Mouse (Mus musculus) embryonic facial prominence, embryonic 14.5 days (tissue): ENCODE results near the gene Sirt3. TPM values are rescaled to one million over a fixed set of nuclear protein-coding genes. Genes with fewer than 3 reads are reported as not detected.

Experiments
- ATAC-seq: fragments of 200-750 bp; cut with Nextera tagmentation; 2 replicates; pipeline ENCODE4 v1.8.0; 2017; ENCODE audit warnings: low read depth, moderate number of reproducible peaks, moderate TSS enrichment
- DNase-seq: peaks from one replicate; pipeline ENCODE4 v3.0.0-alpha.2; 2015; ENCODE audit warnings: low spot score
- H3K27ac ChIP-seq: fragments of 300-500 bp; sonication (generic); replicated peaks from 2 replicates; pipeline ENCODE4 v1.5.1; 2014; ENCODE audit warnings: low read depth, mild to moderate bottlenecking, low read length, moderate library complexity
- H3K27me3 ChIP-seq: fragments of 300-500 bp; sonication (generic); replicated peaks from 2 replicates; pipeline ENCODE4 v1.6.1; 2014; ENCODE audit warnings: low read length; ENCODE audit not compliant: control insufficient read depth, insufficient read depth
- H3K36me3 ChIP-seq: fragments of 300-500 bp; sonication (generic); 2 replicates; pipeline ENCODE4 v1.6.1; 2014; ENCODE audit warnings: low read length, mixed read lengths; ENCODE audit not compliant: control insufficient read depth, insufficient read depth
- H3K4me1 ChIP-seq: fragments of 300-500 bp; sonication (generic); 2 replicates; pipeline ENCODE4 v1.6.1; 2014; ENCODE audit warnings: antibody characterized with exemption, low read length; ENCODE audit not compliant: control insufficient read depth, insufficient read depth
- H3K4me2 ChIP-seq: fragments of 300-500 bp; sonication (generic); 2 replicates; pipeline ENCODE4 v1.6.1; 2014; ENCODE audit warnings: low read depth, mild to moderate bottlenecking, low read length, moderate library complexity, mixed read lengths
- H3K4me3 ChIP-seq: fragments of 300-500 bp; sonication (generic); 2 replicates; pipeline ENCODE4 v1.5.1; 2014; ENCODE audit warnings: low read depth, mild to moderate bottlenecking, low read length
- H3K9ac ChIP-seq: fragments of 300-500 bp; sonication (generic); 2 replicates; pipeline ENCODE4 v1.6.1; 2014; ENCODE audit warnings: low read depth, mild to moderate bottlenecking, low read length, moderate library complexity, mixed read lengths
- H3K9me3 ChIP-seq: fragments of 300-500 bp; sonication (generic); 2 replicates; pipeline ENCODE4 v1.6.1; 2016; ENCODE audit warnings: low read length; ENCODE audit not compliant: control insufficient read depth
- WGBS: fragments of 180-500 bp; shearing (Covaris S2); extraction: QIAGEN DNeasy Blood & Tissue Kit; methylation state at CpG from one replicate; pipeline ENCODE4 v1.1.7; 2014; 5-methylcytosine and 5-hydroxymethylcytosine counted together
- polyA plus RNA-seq: library from polyadenylated mRNA; unstranded; fragments of >200 nt; fragmentation: Nextera tagmentation; extraction: Ambion mirVana; gene quantifications from 2 replicates; pipeline ENCODE4 v1.2.1, GENCODE M21; 2014

The Sirt3 gene
- polyA plus RNA-seq, 1 experiment from 2014 or later: 18.3 TPM

DNA sequence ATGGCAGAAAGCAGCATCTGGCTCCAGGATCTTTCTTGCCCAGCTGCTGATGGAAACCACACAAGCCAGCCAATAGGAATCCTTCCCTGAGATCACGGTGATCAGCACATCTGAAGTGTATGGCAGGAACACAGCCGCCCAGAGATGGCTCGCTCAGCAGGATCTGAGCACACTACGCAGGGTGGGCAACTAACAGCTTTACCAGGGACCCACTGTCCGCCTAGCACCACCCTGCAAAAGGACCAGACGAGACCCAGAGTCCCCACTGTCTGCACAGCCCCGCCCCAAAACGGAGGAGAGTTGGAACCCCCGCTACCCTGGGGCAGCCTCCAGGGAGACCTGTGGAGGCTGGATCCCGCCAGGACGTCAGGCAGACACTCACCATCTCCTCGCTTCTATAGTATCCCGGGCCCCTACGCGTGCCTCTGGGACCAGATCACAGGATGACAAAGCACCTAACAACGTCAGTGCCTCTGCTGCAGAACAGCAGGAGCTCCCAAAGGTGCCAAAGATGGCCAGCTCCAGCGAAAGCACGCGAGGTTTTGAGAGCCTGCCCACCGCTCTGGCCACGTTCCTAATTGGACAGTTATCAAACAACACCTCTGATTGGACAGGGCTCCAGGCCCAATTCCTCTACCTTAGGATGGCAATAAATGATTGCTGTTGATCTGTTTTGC is 60.3 kb downstream of the Sirt3 start, which contains the start of gene Zfp941:
Gene Zfp941 (minus strand): TSS at position 526 of the 677 bp plus-strand sequence.
- Histone ChIP-seq H3K4me3 (peak within 1 kb of the TSS; percentile 51), H3K27ac (no peak within 1 kb of the TSS), H3K4me1 (0 out of 2 replicates have a peak, but pooled peaks cover 3% of the 10 kb centered on the region), H3K9ac (peak within 1 kb of the TSS; percentile 63), H3K9me3 (no peaks in the 10 kb centered on the region), H3K4me2 (peak within 1 kb of the TSS; percentile 72), H3K27me3 (no peaks in the 10 kb centered on the region), H3K36me3 (0 out of 2 replicates have a peak, but pooled peaks cover 2% of the 10 kb centered on the region)
- peak; percentile 67 for DNase-seq
- 4% methylated on average over 21 of the region's 21 CpGs for WGBS
- peak; percentile 88 for ATAC-seq

DNA sequence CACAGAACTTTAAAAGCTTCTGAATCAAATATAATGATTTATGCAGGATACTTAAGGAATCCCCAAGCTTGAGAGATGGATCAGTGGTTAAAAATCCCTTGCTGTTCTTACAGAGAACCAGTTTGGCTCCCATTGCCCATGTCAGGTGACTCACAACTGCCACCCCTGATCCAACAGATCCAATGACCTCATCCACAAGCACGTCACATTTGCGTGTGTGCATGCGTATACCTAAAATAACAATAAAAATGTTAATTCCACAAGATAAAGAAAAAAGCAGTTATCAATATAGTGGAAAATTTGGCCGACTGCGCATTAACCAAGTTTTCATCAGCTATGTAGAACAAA is 60.8 kb downstream of the Sirt3 start:
- H3K9me3 ChIP-seq: no peaks in the 10 kb centered on the region
- H3K9ac ChIP-seq: peak overlapping the region; percentile 63
- H3K4me3 ChIP-seq: peak overlapping the region; percentile 51
- H3K4me2 ChIP-seq: peak overlapping the region; percentile 72
- no peaks in the 10 kb centered on the region for H3K27me3 ChIP-seq
- H3K4me1 ChIP-seq: 0 out of 2 replicates have a peak, but pooled peaks cover 3% of the 10 kb centered on the region
- no peak for DNase-seq
- no peak overlapping the region for H3K27ac ChIP-seq
- no peak for ATAC-seq
- 40% methylated on average over 5 of the region's 5 CpGs for WGBS
- 0 out of 2 replicates have a peak, but pooled peaks cover 2% of the 10 kb centered on the region for H3K36me3 ChIP-seq

GRCm38 (mm10) chr7:140820173-140820572 is 61.9 kb downstream of the Sirt3 start:
- Histone ChIP-seq H3K9me3 (no peaks in the 10 kb centered on the region), H3K27ac (no peak overlapping the region), H3K9ac (no peak overlapping the region), H3K4me3 (no peak overlapping the region), H3K27me3 (no peaks in the 10 kb centered on the region), H3K4me1 (0 out of 2 replicates have a peak, but pooled peaks cover 3% of the 10 kb centered on the region), H3K36me3 (0 out of 2 replicates have a peak, but pooled peaks cover 2% of the 10 kb centered on the region), H3K4me2 (no peak overlapping the region)
- 77% methylated on average over 4 of the region's 4 CpGs for WGBS
- ATAC-seq: no peak
- DNase-seq: no peak

Other genes starting within 250 kb of the Sirt3 start
- gene Olfr53, start 235.9 kb downstream of the Sirt3 start, polyA plus RNA-seq: not detected in 2 replicates
- 0.20 TPM in 1 of 2 replicates, not detected in the other for gene Olfr539, start 222.4 kb downstream of the Sirt3 start, polyA plus RNA-seq
- gene Olfr45, start 200.4 kb downstream of the Sirt3 start, polyA plus RNA-seq: not detected in 2 replicates
- gene Olfr541, start 185.0 kb downstream of the Sirt3 start, polyA plus RNA-seq: not detected in 2 replicates
- gene Cyp2e1, start 118.6 kb downstream of the Sirt3 start, polyA plus RNA-seq: not detected in 2 replicates
- gene Syce1, start 94.5 kb downstream of the Sirt3 start, polyA plus RNA-seq: 0.35 and 0.69 TPM in 2 replicates
- gene Zfp941, start 60.1 kb downstream of the Sirt3 start, polyA plus RNA-seq: 1.4 and 2.3 TPM in 2 replicates
- gene Urah, start 47.3 kb downstream of the Sirt3 start, polyA plus RNA-seq: 7.6 and 12.9 TPM in 2 replicates
- gene Scgb1c1, start 36.8 kb downstream of the Sirt3 start, polyA plus RNA-seq: 0.88 and 3.6 TPM in 2 replicates
- gene Odf3, start 34.5 kb downstream of the Sirt3 start, polyA plus RNA-seq: not detected in 2 replicates
- gene Gm45785, start 26.0 kb downstream of the Sirt3 start, polyA plus RNA-seq: not detected in 2 replicates
- 76.0 and 80.0 TPM in 2 replicates for gene Ric8a, start 25.4 kb downstream of the Sirt3 start, polyA plus RNA-seq
- gene Bet1l, start 24.7 kb downstream of the Sirt3 start, polyA plus RNA-seq: 65.4 and 75.3 TPM in 2 replicates
- gene Psmd13, start 341 bp downstream of the Sirt3 start, polyA plus RNA-seq: 127 and 140 TPM in 2 replicates
- 55.5 and 92.1 TPM in 2 replicates for gene Cox8b, start 18.1 kb upstream of the Sirt3 start, polyA plus RNA-seq
- 0.19 and 0.42 TPM in 2 replicates for gene Nlrp6, start 38.6 kb upstream of the Sirt3 start, polyA plus RNA-seq
- gene Pgghg, start 59.1 kb upstream of the Sirt3 start, polyA plus RNA-seq: 22.7 and 25.5 TPM in 2 replicates
- 108 and 179 TPM in 2 replicates for gene Ifitm5, start 68.0 kb upstream of the Sirt3 start, polyA plus RNA-seq
- gene Gm45717, start 73.6 kb upstream of the Sirt3 start, polyA plus RNA-seq: 0.89 TPM in 1 of 2 replicates, not detected in the other
- gene Ifitm2, start 73.7 kb upstream of the Sirt3 start, polyA plus RNA-seq: 1,406 and 1,438 TPM in 2 replicates
- 63.4 and 76.6 TPM in 2 replicates for gene Ifitm1, start 84.9 kb upstream of the Sirt3 start, polyA plus RNA-seq
- 170 and 178 TPM in 2 replicates for gene Ifitm3, start 128.5 kb upstream of the Sirt3 start, polyA plus RNA-seq
- gene Ifitm6, start 135.6 kb upstream of the Sirt3 start, polyA plus RNA-seq: 1.6 and 2.1 TPM in 2 replicates
- not detected in 2 replicates for gene Gm17387, start 146.8 kb upstream of the Sirt3 start, polyA plus RNA-seq
- 6.6 and 10.3 TPM in 2 replicates for gene B4galnt4, start 178.8 kb upstream of the Sirt3 start, polyA plus RNA-seq
- 30.0 and 33.5 TPM in 2 replicates for gene Pkp3, start 195.9 kb upstream of the Sirt3 start, polyA plus RNA-seq
- gene Sigirr, start 218.3 kb upstream of the Sirt3 start, polyA plus RNA-seq: 4.0 and 4.4 TPM in 2 replicates
- gene Ano9, start 235.5 kb upstream of the Sirt3 start, polyA plus RNA-seq: 3.7 and 5.0 TPM in 2 replicates
- gene Ptdss2, start 240.1 kb upstream of the Sirt3 start, polyA plus RNA-seq: 64.5 and 74.8 TPM in 2 replicates